Mouse (Mus musculus): ENCODE measurements around the gene Casp3.

The Casp3 gene

GRCm38 (mm10) chr8:46680671-46681365, 63.7 kb downstream of the Casp3 start:
- DNase-seq (ENCODE audit: low spot score): no peak

DNA sequence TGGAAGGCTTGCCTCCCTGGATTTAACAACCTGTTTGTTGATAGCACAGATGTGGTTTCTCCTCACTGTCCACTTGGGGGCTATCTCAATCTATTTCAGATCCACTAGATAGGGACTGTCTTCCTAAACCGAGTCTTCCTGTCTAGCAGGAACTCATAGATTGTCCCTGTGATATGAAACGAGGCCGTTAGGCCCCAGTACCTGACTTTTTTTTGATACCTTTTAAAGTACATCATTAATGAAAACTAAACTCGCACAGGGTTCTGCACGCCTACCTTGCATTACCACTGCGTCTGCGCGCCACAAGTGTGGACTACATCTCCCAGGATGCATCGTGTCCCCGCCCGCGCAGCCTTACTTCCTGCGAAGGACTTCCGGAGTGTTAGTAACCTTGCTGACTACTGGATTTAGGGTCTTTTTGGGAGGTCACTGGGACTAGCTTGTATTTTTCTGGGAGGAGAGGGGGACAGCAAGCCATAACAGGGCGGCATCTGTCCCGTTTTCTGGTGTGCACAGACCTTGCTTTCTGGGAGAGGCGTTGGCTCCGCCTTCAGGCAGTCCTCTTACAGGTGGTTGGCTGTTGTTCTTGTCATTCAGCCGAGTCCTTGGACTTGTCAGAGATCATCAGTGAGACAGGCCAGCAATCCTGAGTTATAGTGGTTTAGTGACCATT, 69.7 kb downstream of the Casp3 start:
- DNase-seq (ENCODE audit: low spot score): peak; percentile 91

Data from c-Kit-positive CD71-positive TER-119-positive erythroid progenitor cells, embryonic 14.5 days (primary cell).